Mouse (Mus musculus) adrenal gland, adult 2 months (tissue): ENCODE results near the gene Aif1l. TPM values are rescaled to one million over a fixed set of nuclear protein-coding genes. Genes with fewer than 3 reads are reported as not detected.

ENCODE experiments used
- DNase-seq: peaks from one replicate; pipeline ENCODE4 v3.0.0; 2021
- polyA plus RNA-seq: library from polyadenylated mRNA; depleted of rRNA; stranded (reverse); fragments of >200 nt; gene quantifications from 2 replicates; pipeline ENCODE4 v1.2.3, GENCODE M21; 2012; rRNA removed
- total RNA-seq, 2 experiments: library from RNA; stranded (reverse); gene quantifications; 2 replicates each; pipeline ENCODE4 v1.2.3; 2021

Gene Aif1l
- total and polyA plus RNA-seq, 3 experiments: 16.3 to 81.0 (median 20.7) TPM

DNA sequence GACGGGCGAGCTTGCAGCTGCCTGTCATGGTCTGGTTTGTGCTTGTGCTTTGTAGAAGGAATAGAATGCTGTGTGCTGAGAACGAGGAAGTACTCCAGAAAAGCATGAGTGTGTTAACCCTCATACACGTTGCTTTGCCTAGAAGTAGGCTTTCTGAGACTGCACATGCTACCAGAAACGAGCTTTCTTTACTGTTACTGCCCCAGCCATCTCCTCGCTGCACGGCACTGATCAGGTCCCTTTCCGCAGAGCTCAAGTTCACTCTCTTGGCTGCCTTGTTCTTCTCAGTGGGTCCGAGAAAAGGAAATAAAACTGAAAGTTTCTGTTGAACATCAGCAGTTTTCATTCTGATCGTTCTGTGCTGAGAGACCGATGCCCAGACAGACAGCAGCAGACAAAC is 58.8 kb downstream of the Aif1l start:
- no peak for DNase-seq

DNA sequence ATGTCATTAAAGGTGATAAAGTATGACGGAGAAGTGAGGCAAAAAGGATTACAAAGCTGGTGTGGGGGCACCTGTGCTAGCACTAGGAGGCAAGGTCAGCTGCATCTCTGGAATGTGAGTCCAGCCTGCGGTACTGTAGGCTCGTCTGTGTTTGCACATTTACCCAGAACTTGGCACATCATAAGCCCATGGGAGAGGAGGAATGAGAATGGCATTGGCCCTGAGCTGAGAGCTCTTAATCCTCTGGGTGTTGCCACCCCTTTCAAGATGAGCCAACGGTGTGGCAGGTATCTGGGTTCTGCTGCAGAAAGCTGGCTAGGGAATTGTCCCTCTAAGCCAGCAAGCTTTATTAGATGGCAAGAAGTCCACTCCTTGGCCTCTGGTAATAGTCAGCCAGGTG is 69.8 kb downstream of the Aif1l start:
- no peak for DNase-seq

- DNase-seq: no peak
Measured at GRCm38 (mm10) chr2:32020229-32020628, 70.3 kb downstream of the Aif1l start.

Other genes with a start within 250 kb of the Aif1l start
- not detected for gene Qrfp, start 139.6 kb upstream of the Aif1l start, total RNA-seq
- not detected in 2 replicates for gene Qrfp, start 139.6 kb upstream of the Aif1l start, polyA plus RNA-seq
- not detected for gene Fibcd1, start 104.1 kb upstream of the Aif1l start, total RNA-seq
- gene Fibcd1, start 104.1 kb upstream of the Aif1l start, polyA plus RNA-seq: 0.06 and 0.07 TPM in 2 replicates
- 10 to 100 TPM; 12.2 to 17.1 TPM for gene Lamc3, start 62.8 kb upstream of the Aif1l start, total RNA-seq
- gene Lamc3, start 62.8 kb upstream of the Aif1l start, polyA plus RNA-seq: 23.4 and 25.0 TPM in 2 replicates
- gene Nup214, start 24.3 kb downstream of the Aif1l start, total RNA-seq: 10 to 100 TPM; 52.5 to 68.6 TPM
- gene Nup214, start 24.3 kb downstream of the Aif1l start, polyA plus RNA-seq: 36.1 and 42.9 TPM in 2 replicates
- gene Fam78a, start 134.7 kb downstream of the Aif1l start, total RNA-seq: 1 to 10 TPM; 1.5 to 4.8 TPM
- 2.6 and 6.5 TPM in 2 replicates for gene Fam78a, start 134.7 kb downstream of the Aif1l start, polyA plus RNA-seq
- 1 to 10 TPM; 4.0 to 4.2 TPM for gene Plpp7, start 145.4 kb downstream of the Aif1l start, total RNA-seq
- gene Plpp7, start 145.4 kb downstream of the Aif1l start, polyA plus RNA-seq: 35.8 and 42.0 TPM in 2 replicates
- gene Prrc2b, start 200.9 kb downstream of the Aif1l start, total RNA-seq: 100 to 1,000 TPM in 1 of 2 experiments, 10 to 100 TPM in 1; 93.5 to 104 TPM
- gene Prrc2b, start 200.9 kb downstream of the Aif1l start, polyA plus RNA-seq: 70.0 and 82.7 TPM in 2 replicates